Mouse (Mus musculus) cerebellum, adult 2 months (tissue): ENCODE measurements around the gene Dph7.

Experiments
- CTCF ChIP-seq: fragments of 200-500 bp; IDR thresholded peaks from 2 replicates; pipeline ENCODE4 v1.5.1; 2011; ENCODE audit warnings: low read depth, mild to moderate bottlenecking, control low read depth, low read length, moderate library complexity, borderline replicate concordance; ENCODE audit not compliant: insufficient read depth
- POLR2A ChIP-seq: fragments of 200-500 bp; IDR thresholded peaks from 2 replicates; pipeline ENCODE4 v1.6.1; 2011; ENCODE audit warnings: low read length, control low read depth, borderline replicate concordance; ENCODE audit not compliant: insufficient read depth

DNA sequence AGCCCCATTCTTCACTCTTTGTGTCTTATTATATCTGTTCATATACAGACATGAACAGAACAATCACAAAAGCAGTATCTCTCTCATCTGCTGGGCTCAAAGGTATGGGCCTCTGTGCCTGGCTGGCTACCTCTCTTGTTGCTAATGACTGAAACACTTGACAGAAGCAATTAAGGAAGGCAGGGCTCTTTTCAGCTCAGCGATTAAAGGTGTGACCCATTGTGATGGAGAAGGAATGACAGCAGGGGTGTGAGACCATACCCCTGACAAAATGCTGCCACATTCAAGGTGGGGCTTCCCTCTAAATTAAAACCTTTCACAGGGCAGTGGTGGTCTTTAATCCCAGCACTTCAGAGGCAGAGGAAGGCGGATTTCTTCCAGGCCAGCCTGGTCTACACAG, 25.6 kb downstream of the Dph7 start:
- TF ChIP-seq POLR2A (no peak), CTCF (no peak)
